Mouse (Mus musculus) small intestine, adult 2 months (tissue): Measurements from ENCODE around the gene Foxn3.

ENCODE experiments used
- CTCF ChIP-seq: fragments of 200-500 bp; IDR thresholded peaks from 2 replicates; pipeline ENCODE4 v1.5.1; 2012; ENCODE audit warnings: low read depth, mild to moderate bottlenecking, control low read depth, inconsistent platforms, low read length, moderate library complexity, mixed read lengths; ENCODE audit not compliant: insufficient replicate concordance, insufficient read length; ENCODE audit errors: extremely low read depth
- POLR2A ChIP-seq: fragments of 200-500 bp; IDR thresholded peaks from 2 replicates; pipeline ENCODE4 v1.6.1; 2012; ENCODE audit warnings: low read depth, mild to moderate bottlenecking, control low read depth, inconsistent platforms, low read length, moderate library complexity

GRCm38 (mm10) chr12:99445018-99445674, 118.2 kb downstream of the Foxn3 start:
- TF ChIP-seq CTCF, result no peak
- no peak for TF ChIP-seq POLR2A
